Mouse (Mus musculus) kidney, postnatal 25 days (tissue): ENCODE measurements at regions not wholly inside any gene's neighbourhood (a gene's known extent, or its start where the extent isn't known, plus 50 kb on each side); places are given as distances from the start of the nearest gene placed in this dataset.

Source experiments
- DNase-seq, 2 experiments: peaks; one replicate each; pipeline ENCODE4 v3.0.0; 2021; ENCODE audit warnings: mixed read lengths in 2 of 2

- peak in 1 of 2 experiments; percentile 4 for DNase-seq
Observed at GRCm38 (mm10) chr16:78156138-78156875, 145.0 kb upstream of the Cxadr start.

- no peak for DNase-seq
Observed at GRCm38 (mm10) chr16:78153899-78154605, 147.2 kb upstream of the Cxadr start.

GRCm38 (mm10) chr16:78144146-78144545 lies 157.1 kb upstream of the Cxadr start:
- DNase-seq, result no peak

- DNase-seq, result no peak
Observed at GRCm38 (mm10) chr16:78135501-78135900, 165.8 kb upstream of the Cxadr start.

GRCm38 (mm10) chr16:78134531-78134930 lies 166.8 kb upstream of the Cxadr start:
- DNase-seq, result no peak

- DNase-seq, result no peak
Observed at GRCm38 (mm10) chr16:78121668-78122067, 179.6 kb upstream of the Cxadr start.

- no peak for DNase-seq
Observed at GRCm38 (mm10) chr16:78120346-78120899, 180.9 kb upstream of the Cxadr start.

- DNase-seq, result no peak
Observed at GRCm38 (mm10) chr16:78104246-78104645, 197.0 kb upstream of the Cxadr start.

GRCm38 (mm10) chr16:78101415-78102326 lies 199.6 kb upstream of the Cxadr start:
- DNase-seq, result no peak

- DNase-seq, result no peak
Observed at GRCm38 (mm10) chr16:78099842-78100241, 201.4 kb upstream of the Cxadr start.

- DNase-seq, result no peak
Observed at GRCm38 (mm10) chr16:78099114-78099513, 202.2 kb upstream of the Cxadr start.

- DNase-seq, result no peak
Observed at GRCm38 (mm10) chr16:78098555-78098954, 202.7 kb upstream of the Cxadr start.

- no peak for DNase-seq
Observed at GRCm38 (mm10) chr16:78096571-78096970, 204.7 kb upstream of the Cxadr start.

GRCm38 (mm10) chr16:78090155-78090554 lies 211.1 kb upstream of the Cxadr start:
- no peak for DNase-seq

GRCm38 (mm10) chr16:78067532-78068118 lies 233.7 kb upstream of the Cxadr start:
- no peak for DNase-seq

- DNase-seq, result no peak
Observed at GRCm38 (mm10) chr16:78060516-78060915, 240.8 kb upstream of the Cxadr start.

GRCm38 (mm10) chr16:78057549-78057948 lies 243.7 kb upstream of the Cxadr start:
- DNase-seq, result no peak

GRCm38 (mm10) chr16:78052133-78052532 lies 249.2 kb upstream of the Cxadr start:
- DNase-seq, result no peak

GRCm38 (mm10) chr16:78040149-78040920 lies 261.0 kb upstream of the Cxadr start:
- no peak for DNase-seq

- no peak for DNase-seq
Observed at GRCm38 (mm10) chr16:78019605-78020285, 281.5 kb upstream of the Cxadr start.

GRCm38 (mm10) chr16:78015401-78015800 lies 285.9 kb upstream of the Cxadr start:
- DNase-seq, result no peak
